Mouse (Mus musculus): Measurements from ENCODE around the gene Gm21988.

- TF ChIP-seq CTCF (IDR thresholded peaks at IDR 0.05; ENCODE audit: low read depth, low read length), result no peak
- TF ChIP-seq GATA1 (IDR thresholded peaks at IDR 0.05; ENCODE audit: borderline replicate concordance, low read length), result no peak
- TF ChIP-seq TAL1 (conservative IDR thresholded peaks at IDR 0.05; ENCODE audit: low read depth, low read length), result no peak
Observed at GRCm38 (mm10) chr11:70254931-70255531, 15.4 kb upstream of the Gm21988 start, which contains the start of gene Alox12.

All from G1E (cell line).